Mouse (Mus musculus) urinary bladder, postnatal 10 days (tissue): Measurements from ENCODE around the gene Amt.
"Not testable (repeated sequence)": the region's sequence is repeated elsewhere in the genome, so short reads cannot be mapped to it uniquely, and the experiment has no call there.

Source experiments
- DNase-seq: peaks from one replicate; pipeline ENCODE4 v3.0.0; 2022; ENCODE audit warnings: low spot score

Amt gene

DNA sequence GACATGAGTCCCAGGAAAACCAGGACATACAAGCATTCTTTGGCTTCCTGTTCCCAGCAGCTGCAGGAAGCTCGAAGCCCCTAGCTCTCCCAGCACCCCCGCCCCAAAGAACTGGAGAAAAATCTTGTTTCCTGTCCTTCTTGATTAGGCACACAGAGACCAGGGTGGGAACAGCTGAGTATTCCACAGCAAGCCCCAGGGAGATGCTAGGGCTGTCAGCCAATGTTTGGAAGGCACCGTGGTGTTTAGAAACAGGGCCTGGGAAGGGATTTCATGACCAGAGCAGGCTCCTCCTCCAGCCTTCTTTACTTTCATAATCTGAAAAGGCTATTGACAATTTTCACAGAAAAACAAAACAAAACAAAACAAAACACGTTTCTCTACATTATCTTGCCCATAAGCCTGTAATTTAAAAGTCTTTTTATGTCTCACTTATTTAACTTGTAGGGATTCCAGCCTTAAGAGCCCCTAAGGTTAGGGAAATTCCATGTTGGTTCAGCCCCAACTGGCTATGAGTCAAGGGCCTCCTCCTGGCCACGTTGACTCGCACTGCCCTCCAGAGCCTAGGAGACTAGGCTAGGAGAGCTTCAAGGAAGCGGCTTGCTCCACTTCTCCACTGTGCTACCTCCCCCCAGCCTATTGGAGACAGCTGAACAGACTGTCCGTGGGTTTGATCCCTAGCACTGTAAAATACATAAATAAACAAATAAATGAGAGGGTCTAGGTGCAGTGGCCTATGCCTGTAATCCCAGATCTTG lies 16.4 kb upstream of the Amt start:
- no peak for DNase-seq

- DNase-seq, result no peak
Measured at GRCm38 (mm10) chr9:108284410-108284809, 12.2 kb upstream of the Amt start.

- DNase-seq, result not testable (repeated sequence)
Measured at GRCm38 (mm10) chr9:108287526-108288238, 9.0 kb upstream of the Amt start.

DNA sequence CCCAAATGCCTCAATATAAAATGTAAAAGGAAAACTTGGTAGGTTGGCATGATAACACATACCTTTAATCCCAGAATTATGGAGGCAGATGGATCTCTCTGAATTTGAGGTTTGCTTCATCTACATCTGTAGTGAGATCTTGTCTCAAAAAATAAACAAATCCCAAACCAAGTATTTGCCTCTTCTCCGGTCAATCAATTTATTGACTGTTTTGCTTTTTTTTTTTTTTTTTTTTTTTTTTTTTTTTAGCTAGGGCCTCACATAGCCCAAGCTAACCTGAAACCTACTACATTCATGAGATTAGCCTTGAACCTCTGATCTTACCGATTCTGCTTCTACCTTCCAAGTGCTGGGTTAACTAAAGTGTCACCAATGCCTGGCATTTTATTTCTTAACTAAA lies 7.3 kb upstream of the Amt start:
- DNase-seq, result no peak

- peak; percentile 54 for DNase-seq
Measured at GRCm38 (mm10) chr9:108290016-108290750, 6.5 kb upstream of the Amt start, which contains the start of gene Nicn1. Gene Nicn1, plus strand, starts transcription at chr9:108290429.

- DNase-seq, result no peak
Measured at GRCm38 (mm10) chr9:108290773-108291172, 5.9 kb upstream of the Amt start.

DNA sequence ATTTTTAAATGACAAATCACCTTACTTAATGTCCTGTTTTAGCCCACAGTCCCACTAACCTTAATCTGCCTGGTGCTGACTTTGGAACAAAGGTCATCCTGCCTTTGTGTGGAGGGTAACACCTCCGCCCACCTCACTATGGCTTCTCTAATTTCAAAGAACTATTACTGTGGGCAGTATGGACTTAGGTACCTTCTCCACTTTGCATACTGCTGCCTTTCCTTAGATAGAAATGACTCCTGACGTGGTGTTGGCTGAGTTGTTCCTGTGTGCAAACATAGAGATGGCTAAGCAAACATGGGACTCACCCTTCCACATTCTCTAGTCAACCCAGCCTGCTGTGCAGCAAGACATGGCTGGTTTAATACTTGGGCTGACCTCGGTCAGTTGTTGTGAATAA lies 5.2 kb downstream of the Amt start:
- DNase-seq, result no peak

DNA sequence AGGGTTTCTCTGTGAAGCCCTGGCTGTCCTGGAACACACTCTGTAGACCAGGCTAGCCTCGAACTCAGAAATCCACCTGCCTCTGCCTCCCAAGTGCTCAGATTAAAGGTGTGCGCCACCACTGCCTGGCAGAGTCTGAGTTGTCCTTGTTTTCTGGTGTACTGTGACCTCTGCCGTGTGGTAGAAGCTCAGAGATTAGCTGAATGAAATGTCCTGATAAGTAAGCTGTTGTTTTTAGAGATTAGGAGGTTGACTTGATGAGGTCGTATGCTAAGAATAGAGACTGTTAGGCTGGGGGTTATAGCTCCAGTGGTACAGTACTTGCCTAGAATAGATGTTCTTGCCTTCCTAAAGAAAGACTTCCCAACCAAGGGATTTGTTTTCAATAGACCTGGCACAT lies 8.1 kb downstream of the Amt start:
- DNase-seq, result no peak

GRCm38 (mm10) chr9:108305170-108305569 lies 8.5 kb downstream of the Amt start:
- no peak for DNase-seq

- DNase-seq, result peak; percentile 87
Measured at GRCm38 (mm10) chr9:108305629-108306520, 9.2 kb downstream of the Amt start, which contains the start of the genes Rhoa and Tcta. Gene Rhoa, plus strand, starts transcription at chr9:108306129. Gene Tcta, minus strand, starts transcription at chr9:108306160.

- peak; percentile 31 for DNase-seq
Measured at GRCm38 (mm10) chr9:108306571-108306980, 9.9 kb downstream of the Amt start.

- no peak for DNase-seq
Measured at GRCm38 (mm10) chr9:108307021-108307807, 10.6 kb downstream of the Amt start.

DNA sequence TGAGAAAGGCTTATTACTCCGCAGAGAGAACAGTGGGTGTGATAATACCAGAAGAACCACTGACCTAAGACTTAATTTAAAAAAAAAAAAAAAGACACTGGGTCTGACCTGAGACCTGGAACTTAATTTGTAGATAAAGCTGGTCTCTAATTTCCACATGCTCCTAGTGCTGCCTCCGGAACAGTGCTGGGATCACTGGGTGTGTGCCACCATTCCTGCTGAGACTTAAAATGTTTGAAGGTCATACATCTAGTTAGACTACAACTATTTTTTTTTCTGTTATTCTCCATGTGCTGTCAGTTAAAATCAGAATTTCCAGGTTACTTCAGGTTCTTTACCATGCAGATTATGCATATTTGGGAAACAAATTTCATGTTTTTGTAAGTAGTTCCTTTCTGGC lies 11.5 kb downstream of the Amt start:
- no peak for DNase-seq

DNA sequence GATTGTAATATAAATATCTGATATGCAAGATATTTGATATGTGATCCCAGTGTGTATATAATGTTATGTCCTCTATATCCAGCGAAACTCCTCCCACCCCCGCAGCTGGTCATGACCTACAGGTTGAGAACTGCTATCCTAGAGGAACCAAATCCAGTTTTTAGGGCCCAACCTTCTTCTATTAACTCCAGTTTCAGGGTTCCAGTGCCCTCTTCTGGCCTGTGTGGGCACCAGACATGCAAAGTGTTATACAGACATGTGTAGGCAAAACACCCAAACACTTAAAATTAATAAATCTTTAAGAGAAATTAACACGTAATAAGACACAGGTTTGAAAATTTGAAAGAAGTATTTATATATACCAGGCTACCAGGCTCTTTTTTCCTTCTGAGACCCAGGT lies 20.9 kb downstream of the Amt start:
- no peak for DNase-seq

GRCm38 (mm10) chr9:108318462-108318861 lies 21.8 kb downstream of the Amt start:
- no peak for DNase-seq

DNA sequence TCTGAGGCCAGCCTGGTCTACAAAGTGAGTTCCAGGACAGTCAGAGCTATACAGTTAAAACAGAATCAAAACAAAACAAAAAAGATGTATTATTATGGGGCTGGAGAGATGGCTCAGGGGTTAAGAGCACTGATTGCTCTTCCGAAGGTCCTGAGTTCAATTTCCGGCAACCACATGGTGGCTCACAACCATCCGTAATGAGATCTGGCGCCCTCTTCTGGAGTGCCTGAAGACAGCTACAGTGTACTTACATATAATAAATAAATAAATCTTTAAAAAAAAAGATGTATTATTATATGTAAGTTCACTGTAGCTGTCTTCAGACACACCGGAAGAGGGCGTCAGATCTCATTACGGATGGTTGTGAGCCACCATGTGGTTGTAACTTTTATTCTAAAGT lies 25.4 kb downstream of the Amt start:
- DNase-seq, result not testable (repeated sequence)

GRCm38 (mm10) chr9:108324784-108325183 lies 28.1 kb downstream of the Amt start:
- DNase-seq, result no peak

- DNase-seq, result no peak
Measured at GRCm38 (mm10) chr9:108325811-108326210, 29.2 kb downstream of the Amt start.

DNA sequence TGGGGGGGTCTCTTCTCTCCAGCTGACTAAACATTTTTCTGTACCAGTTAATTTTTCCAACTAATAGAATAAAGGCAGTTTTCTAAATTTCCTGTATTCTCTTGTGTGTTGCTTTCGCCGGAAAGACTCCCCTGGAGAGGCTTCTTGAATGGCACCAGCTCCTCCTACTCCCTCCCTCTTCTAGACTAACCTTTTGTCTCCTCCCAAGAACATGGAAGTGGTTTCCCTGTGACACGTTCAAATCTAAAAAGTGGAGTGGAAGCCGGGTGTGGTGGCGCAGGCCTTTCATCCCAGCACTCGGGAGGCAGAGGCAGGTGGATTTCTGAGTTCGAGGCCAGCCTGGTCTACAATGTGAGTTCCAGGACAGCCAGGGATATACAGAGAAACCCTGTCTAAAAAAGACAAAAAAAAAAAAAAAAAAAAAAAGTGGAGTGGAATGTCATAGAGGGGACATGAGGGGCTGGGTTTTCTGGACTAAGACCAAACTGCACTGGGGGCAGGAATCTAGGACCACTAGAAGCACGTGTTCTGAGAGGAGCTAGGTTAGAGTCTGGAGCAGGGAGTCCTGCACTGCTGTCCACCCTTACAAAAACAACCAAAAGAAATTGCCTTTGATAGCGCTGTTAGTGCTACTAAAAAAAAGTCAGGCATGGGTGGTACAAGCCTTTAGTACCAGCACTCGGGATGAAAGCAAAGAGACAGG lies 41.3 kb downstream of the Amt start:
- DNase-seq, result no peak

GRCm38 (mm10) chr9:108338551-108338885 lies 41.9 kb downstream of the Amt start:
- no peak for DNase-seq
